Mouse (Mus musculus) left cerebral cortex, postnatal 14 days (tissue): ENCODE data around the gene Scnn1b. TPM values are rescaled to one million over a fixed set of nuclear protein-coding genes. Genes with fewer than 3 reads are reported as not detected.

Source experiments
- DNase-seq, 2 experiments: peaks; one replicate each; pipeline ENCODE4 v3.0.0; 2021 to 2022; ENCODE audit warnings: low spot score in 2 of 2, mixed read lengths in 1 of 2
- intact Hi-C: fragments of 180-260 bp; cut with DNase I; formaldehyde crosslinking; loops from one replicate; pipeline ENCODE4 v1.15.1; 2025
- long read RNA-seq, 2 experiments: library from polyadenylated mRNA; stranded (forward); transcript quantifications; one replicate each; pipeline ENCODE4 v2.0.0; 2021
- total RNA-seq, 2 experiments: library from RNA; stranded (reverse); gene quantifications; 2 replicates each; pipeline ENCODE4 v1.2.3; 2021

The Scnn1b gene
- total RNA-seq: not detected
- long read RNA-seq, experiment 1: 0 reads
- long read RNA-seq, experiment 2: 0 reads

GRCm38 (mm10) chr7:121864858-121865585 is at the start of gene Scnn1b:
Gene Scnn1b (plus strand): TSS chr7:121865038.
- no peak for DNase-seq
- intact Hi-C loops: no loop called here

GRCm38 (mm10) chr7:121821632-121822031 is 43.2 kb upstream of the Scnn1b start:
- intact Hi-C loops: no loop called here
- DNase-seq: no peak

GRCm38 (mm10) chr7:121828481-121828880 is 36.4 kb upstream of the Scnn1b start:
- intact Hi-C loops: no loop called here
- no peak for DNase-seq

GRCm38 (mm10) chr7:121835392-121835791 is 29.4 kb upstream of the Scnn1b start:
- DNase-seq: no peak
- intact Hi-C loops: no loop called here

- intact Hi-C loops: no loop called here
- no peak for DNase-seq
These were observed 28.0 kb upstream of the Scnn1b start for GRCm38 (mm10) chr7:121836827-121837226.

- peak; percentile 37 to 63 for DNase-seq
- intact Hi-C loops: loop anchor here (10.0 kb wide), 1 partner anchor 96 kb away; no protein-coding TSS in a partner anchor
These were observed 24.0 kb upstream of the Scnn1b start for GRCm38 (mm10) chr7:121840810-121841209.

GRCm38 (mm10) chr7:121842234-121842633 is 22.6 kb upstream of the Scnn1b start:
- intact Hi-C loops: loop anchor here (10.0 kb wide), 1 partner anchor 97 kb away; no protein-coding TSS in a partner anchor
- DNase-seq: no peak

GRCm38 (mm10) chr7:121845964-121846363 is 18.9 kb upstream of the Scnn1b start:
- DNase-seq: no peak
- intact Hi-C loops: loop anchor here (10.0 kb wide), 1 partner anchor 101 kb away; no protein-coding TSS in a partner anchor

GRCm38 (mm10) chr7:121848537-121849168 is 16.2 kb upstream of the Scnn1b start:
- no peak for DNase-seq
- intact Hi-C loops: loop anchor here (10.0 kb wide), 1 partner anchor 104 kb away; no protein-coding TSS in a partner anchor

GRCm38 (mm10) chr7:121857177-121857884 is 7.5 kb upstream of the Scnn1b start:
- intact Hi-C loops: no loop called here
- no peak for DNase-seq

GRCm38 (mm10) chr7:121858939-121859338 is 5.9 kb upstream of the Scnn1b start:
- DNase-seq: no peak
- intact Hi-C loops: no loop called here

- no peak for DNase-seq
- intact Hi-C loops: no loop called here
These were observed 6.8 kb downstream of the Scnn1b start for GRCm38 (mm10) chr7:121871631-121872030.

GRCm38 (mm10) chr7:121873998-121874397 is 9.2 kb downstream of the Scnn1b start:
- intact Hi-C loops: no loop called here
- DNase-seq: no peak

- intact Hi-C loops: no loop called here
- DNase-seq: no peak
These were observed 9.9 kb downstream of the Scnn1b start for GRCm38 (mm10) chr7:121874784-121875183.

GRCm38 (mm10) chr7:121880246-121880645 is 15.4 kb downstream of the Scnn1b start:
- intact Hi-C loops: no loop called here
- DNase-seq: no peak

- intact Hi-C loops: no loop called here
- peak; percentile 40 to 44 for DNase-seq
These were observed 26.0 kb downstream of the Scnn1b start for GRCm38 (mm10) chr7:121890636-121891360.

GRCm38 (mm10) chr7:121896689-121897088 is 31.9 kb downstream of the Scnn1b start:
- DNase-seq: no peak
- intact Hi-C loops: no loop called here

- DNase-seq: peak in 1 of 2 experiments; percentile 12
- intact Hi-C loops: no loop called here
These were observed 34.5 kb downstream of the Scnn1b start for GRCm38 (mm10) chr7:121899311-121899710.

- DNase-seq: peak in 1 of 2 experiments; percentile 30
- intact Hi-C loops: no loop called here
These were observed 35.1 kb downstream of the Scnn1b start for GRCm38 (mm10) chr7:121899940-121900339.
